Mouse (Mus musculus) large intestine, adult 2 months (tissue): ENCODE measurements at regions not wholly inside any gene's neighbourhood (a gene's known extent, or its start where the extent isn't known, plus 50 kb on each side); places are given as distances from the start of the nearest gene placed in this dataset.

Source experiments
- DNase-seq: peaks from one replicate; pipeline ENCODE4 v3.0.0-alpha.2; 2012; ENCODE audit warnings: low read depth, low spot score
- WGBS: fragments of 180-500 bp; shearing (Covaris S2); methylation state at CpG from one replicate; pipeline ENCODE4 v1.1.7; 2018; 5-methylcytosine and 5-hydroxymethylcytosine counted together

- no peak for DNase-seq
- 94% methylated on average over 9 of the region's 9 CpGs for WGBS
Measured at GRCm38 (mm10) chr16:24219691-24220090, 173.6 kb upstream of the Lpp start.

- DNase-seq = no peak
- WGBS = 75% methylated on average over 4 of the region's 4 CpGs
Measured at GRCm38 (mm10) chr16:24218850-24219185, 174.5 kb upstream of the Lpp start.

DNA sequence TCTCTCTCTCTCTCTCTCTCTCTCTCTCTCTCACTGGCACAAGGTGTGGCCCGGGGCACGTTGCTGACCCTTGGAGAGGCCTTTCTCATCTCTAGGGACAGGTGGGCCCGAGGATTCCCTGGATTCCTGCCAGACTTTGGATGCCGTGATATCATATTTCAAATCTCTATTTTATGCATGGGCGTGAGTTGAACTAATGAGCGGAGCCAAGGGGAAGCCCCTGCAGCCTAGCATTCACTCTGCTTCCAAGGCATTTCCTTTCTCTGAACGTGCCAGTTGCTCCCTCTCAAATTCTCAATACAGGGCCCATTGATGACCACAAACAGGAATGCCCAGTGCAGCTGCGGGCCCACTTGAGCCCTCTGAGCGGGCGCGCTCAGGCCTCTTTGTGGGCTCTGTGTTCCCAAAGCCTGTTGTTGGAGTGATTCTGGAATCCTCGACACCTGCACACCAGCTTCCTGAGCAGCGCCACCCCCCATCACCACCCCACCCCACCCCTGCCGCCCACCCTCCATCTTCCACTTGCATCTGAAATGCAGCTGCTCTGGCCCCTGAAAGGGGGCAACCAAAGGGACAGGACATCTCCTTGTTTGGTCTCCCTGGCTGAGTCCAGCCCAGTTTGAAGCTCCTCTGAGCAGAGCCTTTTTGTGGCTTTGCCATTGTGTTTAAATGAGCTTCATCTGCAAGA, 175.0 kb upstream of the Lpp start:
- 55% methylated on average over 14 of the region's 14 CpGs for WGBS

GRCm38 (mm10) chr16:24216828-24217227, 176.5 kb upstream of the Lpp start:
- DNase-seq = no peak
- WGBS = 94% methylated on average over 5 of the region's 5 CpGs

More for the DNA sequence above, 175.0 kb upstream of the Lpp start:
- DNase-seq = no peak

DNA sequence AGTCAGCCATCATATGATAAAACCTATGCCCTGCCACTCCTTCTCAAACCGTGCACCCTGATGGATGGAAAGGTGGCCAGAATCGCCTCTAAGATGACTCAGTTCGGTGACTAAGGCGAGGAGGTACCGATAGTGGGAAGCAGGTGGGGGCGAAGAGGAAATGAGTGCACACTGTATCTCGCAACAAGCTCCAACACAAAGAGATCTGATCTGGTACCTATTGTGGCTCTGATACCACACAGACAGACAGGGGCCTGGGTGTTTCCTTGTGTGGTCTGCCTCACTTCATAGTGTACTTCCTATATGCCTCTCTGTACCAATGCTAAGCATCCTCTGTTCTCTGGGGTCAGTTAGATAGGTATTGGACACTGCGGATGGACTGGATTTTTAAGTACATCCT, 178.0 kb upstream of the Lpp start:
- 84% methylated on average over 8 of the region's 8 CpGs for WGBS
- no peak for DNase-seq

GRCm38 (mm10) chr16:24213577-24213976, 179.7 kb upstream of the Lpp start:
- 95% methylated on average over 3 of the region's 3 CpGs for WGBS
- DNase-seq = no peak

GRCm38 (mm10) chr16:24212702-24213101, 180.6 kb upstream of the Lpp start:
- DNase-seq = no peak
- 79% methylated on average over 2 of the region's 2 CpGs for WGBS

- WGBS = 95% methylated on average over 1 of the region's 1 CpGs
- no peak for DNase-seq
Measured at GRCm38 (mm10) chr16:24211588-24211987, 181.7 kb upstream of the Lpp start.

- 64% methylated on average over 2 of the region's 2 CpGs for WGBS
- DNase-seq = no peak
Measured at GRCm38 (mm10) chr16:24208876-24209275, 184.4 kb upstream of the Lpp start.

- WGBS = 95% methylated on average over 2 of the region's 2 CpGs
Measured at GRCm38 (mm10) chr16:24208118-24208517, 185.2 kb upstream of the Lpp start.

DNA sequence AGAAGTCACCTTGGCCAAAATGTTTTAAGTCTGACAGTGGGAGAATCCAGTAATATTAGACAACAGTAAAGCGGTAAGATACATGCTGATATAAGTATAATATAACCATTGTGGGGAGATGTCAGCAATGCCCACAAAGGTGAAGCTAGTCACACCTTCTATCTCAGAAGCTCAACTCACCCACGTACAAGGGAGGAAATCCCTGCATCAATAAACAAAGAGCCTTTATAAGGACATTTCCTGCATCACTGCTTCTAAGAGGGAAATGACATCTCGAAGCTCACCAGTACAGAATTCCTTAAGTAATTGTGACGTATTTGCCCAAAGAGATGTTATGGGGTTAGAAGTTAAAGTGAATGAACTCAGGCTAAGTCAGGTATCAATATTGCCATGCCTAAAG, 186.3 kb upstream of the Lpp start:
- 59% methylated on average over 4 of the region's 4 CpGs for WGBS
- no peak for DNase-seq

More at GRCm38 (mm10) chr16:24208118-24208517, 185.2 kb upstream of the Lpp start:
- DNase-seq = no peak

- WGBS = 55% methylated on average over 4 of the region's 4 CpGs
- no peak for DNase-seq
Measured at GRCm38 (mm10) chr16:24206461-24206861, 186.8 kb upstream of the Lpp start.

DNA sequence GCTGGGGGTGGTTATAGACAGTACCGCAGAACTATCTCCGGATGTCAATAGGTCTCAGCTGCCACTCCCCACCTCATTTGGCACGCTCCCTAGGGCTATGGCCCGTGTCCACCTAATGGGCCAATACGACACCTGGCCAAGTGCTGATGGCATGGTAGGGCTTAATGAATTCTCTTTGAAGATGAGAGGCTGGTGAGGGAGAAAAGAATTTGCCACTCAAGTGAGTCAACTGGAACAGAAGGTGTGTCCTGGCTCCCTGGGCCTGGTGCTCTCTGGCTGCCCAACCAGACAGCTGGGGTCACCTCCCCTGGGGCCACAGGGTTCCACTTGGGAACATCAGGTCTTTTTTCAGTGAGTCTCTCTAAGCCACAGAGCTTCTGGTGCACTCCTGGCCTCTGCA, 187.7 kb upstream of the Lpp start:
- 66% methylated on average over 5 of the region's 5 CpGs for WGBS
- DNase-seq = no peak

- DNase-seq = no peak
- 94% methylated on average over 4 of the region's 4 CpGs for WGBS
Measured at GRCm38 (mm10) chr16:24204064-24204730, 189.1 kb upstream of the Lpp start.

DNA sequence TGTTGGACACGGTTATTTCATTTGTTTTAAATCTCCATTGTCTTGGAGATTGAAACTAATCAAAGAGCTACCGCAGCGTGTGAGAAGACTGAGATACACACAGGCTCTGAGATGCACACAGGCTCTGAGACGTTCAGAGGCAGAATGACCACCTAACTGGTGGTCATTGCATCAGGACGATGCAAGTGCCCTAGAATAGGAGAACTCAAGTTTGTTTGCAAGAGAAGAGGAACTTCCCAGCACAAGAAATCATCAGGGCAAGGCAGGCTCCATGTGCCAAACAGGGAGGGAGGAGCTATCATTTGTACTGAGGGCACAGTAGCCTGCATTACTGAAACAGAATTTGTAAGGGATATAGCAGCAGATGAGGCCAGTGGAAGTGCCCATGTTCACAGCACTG, 190.7 kb upstream of the Lpp start:
- DNase-seq = no peak
- 94% methylated on average over 5 of the region's 5 CpGs for WGBS

DNA sequence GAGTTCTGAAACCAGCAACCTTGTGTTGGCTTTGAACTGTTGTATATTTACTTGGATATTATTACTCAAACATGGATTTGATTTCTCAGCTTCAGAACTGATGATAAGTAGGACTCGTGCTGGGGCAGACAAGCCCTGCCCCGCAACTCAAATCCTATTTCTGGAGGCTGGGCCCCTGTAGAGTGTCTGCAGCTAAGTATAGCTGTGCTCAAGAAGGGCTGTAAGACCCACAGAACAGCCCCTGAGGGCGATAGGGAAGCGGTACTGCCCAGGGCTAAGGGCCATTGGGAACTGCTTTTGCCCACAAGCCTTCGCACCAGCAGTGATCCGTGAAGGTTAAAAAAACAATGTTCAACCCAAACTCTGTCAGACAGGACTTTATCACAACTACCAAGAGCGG, 191.9 kb upstream of the Lpp start:
- 94% methylated on average over 7 of the region's 7 CpGs for WGBS
- DNase-seq = no peak

GRCm38 (mm10) chr16:24200200-24200599, 193.1 kb upstream of the Lpp start:
- DNase-seq = no peak
- 53% methylated on average over 5 of the region's 5 CpGs for WGBS

DNA sequence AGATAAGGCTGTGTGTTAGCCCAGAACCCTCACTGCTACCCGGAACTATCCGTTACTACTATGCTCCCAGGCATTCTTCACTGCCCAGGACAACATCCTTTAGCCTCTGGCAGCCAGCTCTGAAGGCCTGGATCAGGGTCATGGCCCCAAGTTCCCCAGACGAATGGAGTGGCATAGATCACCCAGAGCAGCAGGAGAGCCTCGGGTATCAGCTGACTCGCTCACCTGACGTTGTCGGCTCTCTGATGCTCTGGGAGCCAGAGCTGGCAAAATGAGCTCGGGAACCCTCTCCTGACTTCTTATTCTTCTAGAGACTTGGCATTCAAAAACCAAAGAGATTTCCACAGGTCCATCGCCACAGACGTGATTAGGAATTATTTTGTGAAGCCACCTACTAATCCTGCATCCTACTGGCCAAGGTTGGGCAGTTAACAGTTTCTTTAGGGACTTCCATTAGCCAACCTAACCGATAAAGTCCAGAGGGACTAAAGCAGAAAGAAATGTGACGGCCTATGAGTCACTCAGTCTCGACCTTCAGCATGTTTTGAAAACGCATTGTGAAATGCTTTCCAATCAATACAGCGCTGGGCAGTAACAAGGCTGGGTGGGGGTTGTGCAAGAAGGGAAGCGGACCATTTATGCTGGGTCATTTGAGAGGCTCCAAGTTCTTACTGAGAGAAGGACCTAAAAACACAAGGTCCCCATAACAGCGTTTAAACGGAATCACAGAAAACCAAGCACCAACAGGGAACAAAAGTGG, 193.7 kb upstream of the Lpp start:
- WGBS = 79% methylated on average over 18 of the region's 18 CpGs
- no peak for DNase-seq

DNA sequence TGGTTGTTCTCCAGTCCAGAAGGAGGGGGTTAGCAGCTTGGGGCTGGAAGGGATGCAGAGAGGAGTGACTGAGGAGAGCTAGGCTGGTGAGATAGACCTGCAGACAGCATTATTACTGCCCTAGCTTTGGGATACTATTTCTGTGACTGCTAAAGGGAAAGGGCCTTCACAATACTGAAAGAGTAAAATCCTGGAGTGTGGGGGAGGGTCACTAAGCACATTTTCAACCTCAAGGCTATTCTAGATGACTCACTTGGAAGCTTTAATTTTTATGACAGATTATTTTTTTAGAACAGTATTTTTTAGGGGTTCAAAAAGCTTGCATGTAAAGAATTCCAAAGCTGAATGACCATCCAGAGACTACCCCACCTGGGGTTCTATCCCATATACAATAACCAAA, 195.0 kb upstream of the Lpp start:
- DNase-seq = no peak

- DNase-seq = no peak
- 86% methylated on average over 5 of the region's 5 CpGs for WGBS
Measured at GRCm38 (mm10) chr16:24197618-24198017, 195.7 kb upstream of the Lpp start.

DNA sequence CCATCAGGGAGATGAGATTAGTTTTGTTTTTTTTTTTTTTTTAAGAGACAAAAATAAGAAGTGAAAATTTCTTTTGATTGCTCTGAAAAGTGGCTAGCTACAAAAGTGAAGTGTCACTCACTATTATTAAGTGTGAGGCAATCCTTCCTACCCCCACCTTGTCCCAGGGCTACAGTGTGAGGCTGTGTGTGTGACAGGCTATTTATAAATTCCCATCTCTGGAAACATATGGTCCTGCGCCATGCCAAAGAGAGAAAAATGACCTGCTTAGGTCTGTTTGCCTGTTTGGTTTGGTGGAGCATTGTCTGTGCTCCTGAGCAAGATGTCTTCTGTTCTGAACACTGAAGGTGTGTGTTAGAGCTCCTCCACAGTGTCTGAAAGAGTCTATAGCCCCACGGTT, 199.4 kb upstream of the Lpp start:
- WGBS = 71% methylated on average over 2 of the region's 2 CpGs
- no peak for DNase-seq
